Mouse (Mus musculus) lung, adult 2 months (tissue): Measurements from ENCODE around the gene Eef1a2. TPM values are rescaled to one million over a fixed set of nuclear protein-coding genes. Genes with fewer than 3 reads are reported as not detected.

Source experiments
- DNase-seq: peaks from one replicate; pipeline ENCODE4 v3.0.0; 2022
- H3K4me1 ChIP-seq: fragments of 200-500 bp; 2 replicates; pipeline ENCODE4 v1.6.1; 2011; ENCODE audit warnings: low read length; ENCODE audit not compliant: control insufficient read depth, insufficient read depth
- H3K4me3 ChIP-seq: fragments of 200-500 bp; replicated peaks from 2 replicates; pipeline ENCODE3; 2011; ENCODE audit warnings: low read depth, mild to moderate bottlenecking, control low read depth, low read length; ENCODE audit errors: extremely low read depth
- CTCF ChIP-seq: fragments of 200-500 bp; IDR thresholded peaks from 2 replicates; pipeline ENCODE4 v1.5.1; 2011; ENCODE audit warnings: mild to moderate bottlenecking, low read length, control low read depth; ENCODE audit not compliant: insufficient read depth
- POLR2A ChIP-seq: fragments of 200-500 bp; IDR thresholded peaks from 2 replicates; pipeline ENCODE4 v1.6.1; 2011; ENCODE audit warnings: low read depth, mild to moderate bottlenecking, control low read depth, low read length, borderline replicate concordance; ENCODE audit errors: extremely low read depth
- WGBS: fragments of 180-500 bp; shearing (Covaris S2); methylation state at CpG from one replicate; pipeline ENCODE4 v1.1.7; 2018; 5-methylcytosine and 5-hydroxymethylcytosine counted together
- polyA plus RNA-seq: library from polyadenylated mRNA; depleted of rRNA; stranded (reverse); fragments of >200 nt; gene quantifications from 2 replicates; pipeline ENCODE4 v1.2.3, GENCODE M21; 2012

The Eef1a2 gene
- polyA plus RNA-seq, 1 experiment = 44.1 TPM

DNA sequence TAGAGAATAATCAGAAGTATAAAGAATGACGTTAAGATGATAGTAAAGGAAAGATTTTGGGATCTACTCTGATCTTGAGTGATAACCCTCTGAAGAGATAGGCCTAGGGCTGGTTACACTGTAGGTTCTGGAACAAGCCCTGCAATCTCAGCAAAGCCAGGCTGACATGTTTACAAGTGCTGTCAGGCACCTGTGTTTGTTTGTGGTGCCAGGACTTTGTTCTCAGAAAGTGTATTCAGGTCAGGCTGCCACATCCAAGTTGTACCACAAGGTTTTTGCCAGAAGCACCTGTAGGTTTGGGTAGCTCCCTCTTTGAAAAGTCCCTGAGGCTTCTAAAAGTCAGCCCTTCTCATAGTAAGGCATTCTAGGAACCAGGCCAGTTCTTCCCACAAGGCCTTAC is 32.5 kb upstream of the Eef1a2 start:
- TF ChIP-seq POLR2A (no peak), CTCF (no peak)
- Histone ChIP-seq H3K4me1 (peaks cover 4% of the 10 kb centered on the region; the same call in 1 of the 2 replicates), H3K4me3 (no peak overlapping the region)
- no peak for DNase-seq
- 69% methylated on average over 1 of the region's 1 CpGs for WGBS

DNA sequence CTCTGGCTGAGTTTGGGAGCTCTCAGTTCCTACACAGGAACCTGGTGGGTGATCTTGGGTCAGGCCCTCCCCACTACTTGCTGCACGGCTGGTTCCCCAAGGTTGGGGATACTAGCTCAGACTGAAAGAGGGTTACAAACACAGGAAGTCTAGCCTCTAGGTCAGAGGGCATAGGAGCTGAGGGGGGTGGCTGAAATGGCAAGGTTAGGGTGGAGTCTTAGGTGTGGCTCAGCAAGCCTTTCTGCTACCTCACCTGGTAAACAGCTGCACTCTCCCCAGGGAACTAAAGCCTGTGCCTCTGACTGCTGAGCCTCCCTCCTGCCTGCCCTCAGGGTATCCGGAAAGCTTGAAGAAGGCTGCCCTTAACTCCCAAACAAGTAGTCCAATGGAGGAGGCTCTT is 31.9 kb upstream of the Eef1a2 start:
- no peak overlapping the region for H3K4me3 ChIP-seq
- DNase-seq = no peak
- H3K4me1 ChIP-seq = peaks cover 4% of the 10 kb centered on the region; the same call in 1 of the 2 replicates
- TF ChIP-seq CTCF (no peak), POLR2A (peak; percentile 3; the same call in 1 of the 2 replicates)
- 21% methylated on average over 2 of the region's 2 CpGs for WGBS

DNA sequence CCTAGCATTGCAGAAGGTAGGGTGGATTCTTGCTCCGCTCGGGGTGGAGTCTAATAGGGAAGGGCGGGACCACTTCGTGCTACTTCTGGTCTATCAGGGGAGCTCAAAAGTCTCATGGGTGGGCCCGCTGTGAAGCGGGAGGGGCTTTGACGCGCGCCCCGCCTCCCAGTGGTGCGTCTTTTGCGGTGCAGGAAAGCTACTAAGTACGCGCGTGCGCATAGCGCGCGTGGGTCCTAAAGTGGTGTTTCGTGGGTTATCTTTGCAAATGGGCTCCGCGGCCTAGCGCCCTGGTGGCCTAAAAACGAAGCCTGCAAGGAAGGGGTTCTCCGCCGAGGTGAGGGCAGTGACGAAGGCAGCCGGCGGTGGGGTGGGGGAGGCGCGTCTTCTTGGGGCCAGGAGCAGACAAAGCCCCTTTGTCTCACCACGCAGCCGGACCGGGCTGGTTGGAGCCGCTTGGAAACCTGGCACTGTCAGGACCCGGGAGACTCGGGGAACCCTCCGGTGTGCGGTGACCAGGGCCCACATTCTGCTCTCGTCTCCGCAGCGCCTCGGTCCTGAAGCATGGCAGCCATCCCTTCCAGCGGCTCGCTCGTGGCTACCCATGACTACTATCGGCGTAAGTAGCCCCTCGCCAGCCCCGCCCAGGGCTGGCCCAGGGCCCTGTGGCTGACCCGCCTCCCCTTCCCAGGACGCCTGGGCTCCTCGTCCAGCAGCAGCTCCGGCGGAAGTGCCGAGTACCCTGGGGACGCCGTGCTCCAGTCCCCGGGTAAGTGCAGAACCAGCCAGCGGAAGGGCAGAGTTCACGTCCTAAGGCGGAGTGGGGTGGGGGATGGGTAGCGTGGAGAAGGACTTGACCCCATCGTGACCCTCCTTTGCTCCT is 30.5 kb upstream of the Eef1a2 start, which contains the start of gene Ppdpf:
Gene Ppdpf (plus strand): TSS at position 127 of the 880 bp plus-strand sequence.
- TF ChIP-seq CTCF = 0 out of 2 replicates have a peak, but pooled peaks have one; percentile 3
- TF ChIP-seq POLR2A = peak; percentile 83; the same call in 1 of the 2 replicates
- peak; percentile 92 for DNase-seq
- WGBS = 1% methylated on average over 64 of the region's 64 CpGs

DNA sequence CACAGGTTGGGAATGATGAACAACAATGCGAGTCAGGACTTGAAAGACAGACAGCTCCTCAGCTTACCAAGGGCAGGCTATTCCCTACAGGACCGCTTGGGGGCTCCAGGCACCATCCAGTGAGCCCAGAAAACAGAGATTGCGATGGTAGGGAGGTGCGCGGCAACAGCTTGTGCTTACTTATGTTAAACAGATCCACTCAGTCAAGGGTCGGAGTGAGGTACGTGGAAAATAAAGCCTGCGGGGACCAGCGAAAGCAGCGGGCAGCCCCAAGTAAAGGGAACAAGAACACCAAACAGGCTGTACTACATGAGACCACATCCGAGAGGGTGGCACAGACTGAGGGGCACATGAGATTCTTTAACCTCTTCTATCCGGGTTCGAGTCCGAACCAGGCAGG is 29.8 kb upstream of the Eef1a2 start:
- peak overlapping the region; percentile 96 for H3K4me3 ChIP-seq
- peak; percentile 81 for DNase-seq
- WGBS = 0% methylated on average over 14 of the region's 14 CpGs
- TF ChIP-seq POLR2A = no peak
- peak; percentile 95 for TF ChIP-seq CTCF
- H3K4me1 ChIP-seq = peaks cover 4% of the 10 kb centered on the region; the same call in 1 of the 2 replicates

More for the DNA sequence above, 30.5 kb upstream of the Eef1a2 start, which contains the start of gene Ppdpf:
- Histone ChIP-seq H3K4me1 (peaks cover 4% of the 10 kb centered on the region; the same call in 1 of the 2 replicates), H3K4me3 (peak within 1 kb of the TSS; percentile 96)

DNA sequence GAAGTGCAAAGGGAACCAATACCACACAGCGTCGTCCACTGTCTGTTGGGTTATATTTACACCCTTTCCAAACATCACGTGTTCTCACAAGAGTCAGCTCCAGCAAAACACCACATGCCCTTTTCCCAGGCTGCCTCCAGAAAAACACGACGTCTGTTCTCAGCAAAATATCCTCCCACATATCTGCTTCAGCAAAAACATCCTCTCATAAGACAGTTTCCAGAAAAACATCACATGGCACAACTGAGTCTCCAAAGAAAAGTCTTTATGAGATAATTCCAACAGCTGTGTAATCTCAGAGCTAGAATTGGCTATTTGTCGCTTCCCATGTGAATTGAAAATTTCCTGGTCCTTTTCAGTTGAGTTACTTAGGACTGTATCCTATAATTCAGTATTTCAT is 24.1 kb upstream of the Eef1a2 start:
- DNase-seq = no peak
- no peak for TF ChIP-seq POLR2A
- TF ChIP-seq CTCF = no peak
- H3K4me3 ChIP-seq = no peak overlapping the region
- no peaks in the 10 kb centered on the region for H3K4me1 ChIP-seq
- WGBS = 70% methylated on average over 6 of the region's 6 CpGs

DNA sequence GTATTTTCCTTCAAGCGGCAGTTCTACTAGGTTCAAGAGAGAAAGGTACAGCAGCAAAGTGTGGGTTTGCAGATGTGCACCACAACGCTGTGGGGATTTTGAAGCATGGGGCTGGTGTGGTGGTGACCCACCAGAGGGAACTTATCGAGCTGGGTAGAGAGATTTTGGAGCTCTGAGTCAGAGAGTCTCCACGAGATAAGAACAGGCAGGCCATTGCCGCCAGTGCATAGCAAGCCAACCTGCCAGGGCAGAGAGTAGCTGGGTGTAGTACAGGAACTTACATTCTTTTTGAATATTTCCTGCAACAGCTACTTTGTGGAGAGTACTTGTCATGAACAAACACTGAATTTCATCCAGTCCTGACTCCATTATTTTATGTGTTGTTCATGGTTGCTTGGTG is 21.7 kb upstream of the Eef1a2 start:
- no peaks in the 10 kb centered on the region for H3K4me1 ChIP-seq
- 63% methylated on average over 5 of the region's 5 CpGs for WGBS
- no peak for DNase-seq
- H3K4me3 ChIP-seq = no peak overlapping the region
- no peak for TF ChIP-seq CTCF
- TF ChIP-seq POLR2A = no peak

DNA sequence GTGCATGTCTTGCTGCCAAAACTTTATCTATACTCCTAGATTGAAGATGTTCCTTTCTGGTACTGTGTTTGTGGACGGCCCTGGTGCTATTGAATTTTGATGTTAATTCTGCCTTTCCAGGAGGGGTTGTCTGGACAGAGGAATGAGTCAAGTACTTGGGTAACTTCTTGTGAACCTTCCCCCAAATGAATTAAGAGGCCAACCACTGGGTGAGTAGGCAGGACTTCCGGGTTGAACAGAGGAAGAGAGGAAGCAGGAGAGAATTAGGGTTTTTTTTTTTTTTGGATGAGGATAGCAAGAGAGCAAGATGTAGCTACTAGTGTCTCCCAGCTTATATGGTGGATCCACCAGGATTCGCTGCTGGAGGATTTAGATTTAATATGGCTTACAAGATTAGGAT is 21.2 kb upstream of the Eef1a2 start:
- DNase-seq = no peak
- TF ChIP-seq POLR2A (no peak), CTCF (no peak)
- 74% methylated on average over 3 of the region's 3 CpGs for WGBS
- no peak overlapping the region for H3K4me3 ChIP-seq
- no peaks in the 10 kb centered on the region for H3K4me1 ChIP-seq

DNA sequence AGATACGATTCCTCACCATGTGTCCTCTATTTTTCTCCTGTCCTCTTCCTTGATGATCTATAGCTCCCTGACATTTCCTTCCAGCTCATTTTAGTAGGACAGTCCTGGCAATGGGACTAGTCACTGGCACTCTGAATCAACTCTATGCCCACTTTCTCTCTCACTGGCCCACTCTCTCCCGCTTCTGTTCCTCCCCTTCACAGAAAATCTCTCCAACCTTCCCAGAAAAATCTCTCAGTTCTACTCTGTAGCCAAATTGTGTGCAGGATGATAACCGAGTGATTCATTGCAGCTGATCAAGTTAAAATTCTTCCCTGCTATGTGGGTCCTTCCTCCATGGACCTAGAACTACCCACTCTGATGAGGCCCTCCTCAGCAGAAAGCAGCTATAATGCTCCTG is 17.8 kb upstream of the Eef1a2 start:
- no peak for TF ChIP-seq CTCF
- no peak for TF ChIP-seq POLR2A
- Histone ChIP-seq H3K4me1 (no peaks in the 10 kb centered on the region), H3K4me3 (no peak overlapping the region)
- no peak for DNase-seq
- 80% methylated on average over 3 of the region's 3 CpGs for WGBS

DNA sequence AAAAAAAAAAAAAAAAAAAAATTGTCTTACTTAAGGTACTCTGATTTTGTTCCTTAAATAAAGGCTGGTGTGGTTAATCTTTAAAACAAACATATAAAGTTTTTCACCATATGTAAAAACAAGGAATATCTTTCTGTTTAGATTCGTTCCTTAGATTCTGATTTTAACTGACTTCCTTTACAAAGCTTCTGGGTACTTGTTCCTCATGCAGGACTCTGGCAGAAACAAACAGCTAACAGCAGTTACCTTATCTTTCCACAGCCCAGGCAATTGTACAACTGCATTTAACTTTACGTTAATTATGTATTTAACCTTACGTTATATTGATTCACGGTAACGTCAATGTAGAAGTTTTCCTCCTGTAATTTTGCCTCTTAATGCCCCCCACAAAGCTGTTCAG is 9.7 kb upstream of the Eef1a2 start:
- TF ChIP-seq POLR2A = no peak
- TF ChIP-seq CTCF = no peak
- WGBS = 71% methylated on average over 5 of the region's 5 CpGs
- DNase-seq = no peak
- Histone ChIP-seq H3K4me3 (no peak overlapping the region), H3K4me1 (no peaks in the 10 kb centered on the region)

DNA sequence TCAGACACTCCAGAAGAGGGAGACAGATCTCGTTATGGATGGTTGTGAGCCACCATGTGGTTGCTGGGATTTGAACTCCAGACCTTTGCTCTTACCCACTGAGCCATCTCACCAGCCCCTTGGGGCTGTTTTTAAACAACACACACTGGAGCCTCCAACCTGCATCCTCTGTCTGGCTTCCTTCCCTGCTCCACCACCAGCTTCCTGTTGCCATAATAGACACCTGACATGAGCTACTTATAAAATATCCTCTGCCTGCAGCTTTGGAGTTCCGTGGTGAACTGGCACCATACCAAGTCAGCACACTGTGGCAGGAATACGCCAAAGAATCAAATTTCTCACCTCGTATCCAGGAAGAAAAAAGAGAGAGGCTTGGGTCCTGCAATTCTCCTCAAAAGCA is 4.0 kb upstream of the Eef1a2 start:
- 39% methylated on average over 4 of the region's 4 CpGs for WGBS
- H3K4me1 ChIP-seq = no peaks in the 10 kb centered on the region
- no peak overlapping the region for H3K4me3 ChIP-seq
- DNase-seq = no peak
- TF ChIP-seq CTCF (no peak), POLR2A (no peak)
